ENCODE assay signal across 7 mouse cellular contexts in the genomic region with DNA sequence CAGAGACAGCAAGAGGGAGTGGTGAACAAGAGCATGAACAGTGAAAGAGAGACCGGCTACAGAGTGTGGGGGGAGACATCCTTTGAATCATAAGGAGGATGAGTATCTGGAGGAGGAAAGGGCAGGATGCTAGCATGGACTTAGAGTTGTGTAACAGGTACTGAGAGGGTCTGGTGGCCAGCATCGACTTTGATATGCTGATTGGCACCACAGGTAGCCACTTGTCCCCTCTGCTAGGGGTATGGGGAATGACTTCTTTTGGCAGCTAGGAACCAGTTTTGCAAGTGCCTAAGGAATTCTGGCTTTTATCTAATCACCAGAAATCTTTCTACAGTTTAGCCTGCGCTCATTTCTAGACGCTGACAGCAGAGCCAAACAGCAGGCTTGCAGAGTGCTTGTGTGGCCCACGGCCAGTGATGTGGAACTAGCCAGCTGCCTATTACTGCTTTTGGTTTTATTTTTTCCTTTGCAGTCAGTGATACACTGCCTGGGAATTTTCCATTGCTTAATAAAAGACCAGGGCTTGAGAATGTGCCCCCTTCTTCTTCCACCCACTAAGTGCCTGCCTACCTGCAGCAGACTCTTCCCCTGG.
DNase-seq lines count a peak whose midpoint lies in the region; ATAC-seq and TF ChIP-seq lines count a peak whose summit lies in the region.

No protein-coding gene starts in this region.

- H3K4me1 ChIP-seq in olfactory bulb, adult 2 months (ENCODE audit: control insufficient read depth, insufficient read depth, low read length): peaks cover 9% of the 10 kb centered on the region; the same call in 1 of the 2 replicates

- DNase-seq in urinary bladder, adult 18-20 months (ENCODE audit: low spot score in 2 of 2): peak; percentile 18 to 64
- DNase-seq in urinary bladder, adult 2 months (ENCODE audit: low spot score): no peak
- peak; percentile 19 for DNase-seq in heart, adult 8-10 months (ENCODE audit: low spot score)
- DNase-seq in layer of hippocampus, adult 2 months (ENCODE audit: low spot score in 2 of 2): peak; percentile 31 to 59

- TF ChIP-seq CTCF in layer of hippocampus, adult 2 months (conservative IDR thresholded peaks at IDR 0.05): no peak
- TF ChIP-seq CTCF in olfactory bulb, adult 2 months (IDR thresholded peaks at IDR 0.05; ENCODE audit: insufficient read depth, low read depth, low read length): no peak

- no peak for TF ChIP-seq POLR2A in olfactory bulb, adult 2 months (IDR thresholded peaks at IDR 0.05; ENCODE audit: insufficient read depth, low read depth, low read length)

- peak overlapping the region; percentile 63 for H3K27ac ChIP-seq in layer of hippocampus, adult 2 months
- peak overlapping the region; percentile 68; the same call in 1 of the 2 replicates for H3K27ac ChIP-seq in olfactory bulb, adult 2 months (ENCODE audit: insufficient read depth, low read depth, low read length)

- 31% methylated on average over 5 of the region's 5 CpGs for WGBS in olfactory bulb, adult 2 months

- no peak for ATAC-seq in erythroid progenitor cell, adult 5-6 weeks (replicated peaks; ENCODE audit: low FRiP score, poor library complexity, severe bottlenecking)
- no peak for ATAC-seq in CD4-positive, CD25-positive, alpha-beta regulatory T cell, adult 4 months

- no peak overlapping the region for H3K4me3 ChIP-seq in layer of hippocampus, adult 2 months
- no peak overlapping the region for H3K4me3 ChIP-seq in olfactory bulb, adult 2 months (ENCODE audit: insufficient read depth, low read depth, low read length)
